Mouse (Mus musculus): Measurements from ENCODE around the gene Nptn. TPM values are rescaled to one million over a fixed set of nuclear protein-coding genes. Genes with fewer than 3 reads are reported as not detected.

Gene Nptn
- polyA plus RNA-seq, 1 experiment from 2014 or later: 76.7 TPM

DNA sequence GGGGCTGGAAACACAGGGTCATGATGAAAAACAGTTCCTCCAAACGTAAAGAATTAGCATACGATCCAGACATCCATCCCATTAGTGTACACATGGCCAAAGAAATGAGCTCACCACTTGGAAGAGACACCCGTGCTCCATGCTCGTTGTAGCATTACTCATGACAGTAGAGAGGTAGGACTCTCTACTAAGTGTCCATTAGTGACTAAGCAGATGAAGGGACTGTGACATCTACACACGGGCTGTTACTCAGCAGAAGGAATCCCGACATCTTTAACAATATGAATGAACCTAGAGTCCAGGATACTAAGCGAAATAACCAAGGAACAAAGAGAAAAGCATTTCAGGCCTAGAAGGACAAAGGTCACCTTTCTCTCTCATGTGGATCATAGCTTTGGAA lies 124.0 kb downstream of the Nptn start:
- Histone ChIP-seq H3K9ac (no peak overlapping the region), H3K4me2 (replicated peaks) (no peak overlapping the region), H3K27ac (no peak overlapping the region), H3K4me3 (no peak overlapping the region), H3K9me3 (no peaks in the 10 kb centered on the region), H3K4me1 (no peaks in the 10 kb centered on the region), H3K36me3 (no peaks in the 10 kb centered on the region), H3K27me3 (no peaks in the 10 kb centered on the region)
- WGBS: 80% methylated on average over 7 of the region's 7 CpGs
- no peak for ATAC-seq (ENCODE audit: insufficient number of reproducible peaks, insufficient read depth, low FRiP score, low TSS enrichment)

Other genes with a start within 250 kb of the Nptn start
- gene Tbc1d21, start 211.8 kb upstream of the Nptn start, polyA plus RNA-seq (2016; fragmentation: Nextera tagmentation; extraction: Ambion mirVana): not detected in 2 replicates
- gene Insyn1, start 93.6 kb upstream of the Nptn start, polyA plus RNA-seq (2016; fragmentation: Nextera tagmentation; extraction: Ambion mirVana): 5.9 and 6.1 TPM in 2 replicates
- gene Cd276, start 26.8 kb upstream of the Nptn start, polyA plus RNA-seq (2016; fragmentation: Nextera tagmentation; extraction: Ambion mirVana): 56.3 and 57.3 TPM in 2 replicates
- 2.1 and 3.6 TPM in 2 replicates for gene Rec114, start 161.7 kb downstream of the Nptn start, polyA plus RNA-seq (2016; fragmentation: Nextera tagmentation; extraction: Ambion mirVana)
- gene Hcn4, start 241.2 kb downstream of the Nptn start, polyA plus RNA-seq (2016; fragmentation: Nextera tagmentation; extraction: Ambion mirVana): 0.62 and 0.64 TPM in 2 replicates

Data from embryonic facial prominence, embryonic 12.5 days (tissue).